Mouse (Mus musculus) stomach, adult 2 months (tissue): ENCODE results near the gene Dpf2. TPM values are rescaled to one million over a fixed set of nuclear protein-coding genes. Genes with fewer than 3 reads are reported as not detected.

ENCODE experiments used
- polyA plus RNA-seq: library from polyadenylated mRNA; depleted of rRNA; stranded (reverse); fragments of >200 nt; gene quantifications from 2 replicates; pipeline ENCODE4 v1.2.3, GENCODE M21; 2012; rRNA removed

The Dpf2 gene
- polyA plus RNA-seq, result 29.4 and 29.7 TPM in 2 replicates

DNA sequence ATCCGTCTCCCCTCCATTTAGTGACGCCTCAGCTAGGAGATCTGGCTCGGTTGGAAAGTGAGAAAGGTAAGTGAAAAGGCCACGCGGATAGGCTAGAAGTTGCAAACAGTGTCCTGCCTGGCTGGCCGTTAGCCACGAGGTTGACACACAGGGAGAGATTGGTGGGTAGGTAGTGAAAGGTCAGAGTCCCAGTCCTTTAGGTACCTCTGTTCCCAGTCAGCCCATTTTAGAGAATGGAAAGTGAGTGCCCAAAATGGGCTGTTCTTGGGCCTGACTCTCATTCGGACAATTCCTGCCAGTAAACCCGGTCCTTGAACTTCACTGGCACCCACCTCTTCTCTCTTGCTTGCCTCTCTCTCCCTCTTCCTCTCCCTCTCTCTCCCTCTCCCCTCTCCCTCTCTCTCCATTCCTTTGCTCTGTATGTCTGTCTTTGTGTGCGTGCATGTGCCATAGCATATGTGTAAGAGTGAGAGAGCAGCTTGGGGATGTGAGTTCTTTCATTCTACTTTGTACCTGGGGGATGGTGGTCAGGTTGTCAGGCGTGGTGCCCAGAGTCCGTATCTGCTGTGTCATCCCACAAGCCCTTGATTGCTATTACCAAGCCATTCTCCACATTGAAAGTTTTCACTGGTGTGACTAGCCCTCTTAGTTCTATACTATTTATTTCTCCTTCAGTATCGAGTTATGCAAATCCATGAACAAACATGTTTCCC lies at the start of gene Dpf2:
Gene Dpf2, minus strand, starts transcription at position 4 of the 713 bp plus-strand sequence.

GRCm38 (mm10) chr19:5924713-5925093 lies 11.9 kb upstream of the Dpf2 start, which contains the start of gene Cdc42ep2:
Gene Cdc42ep2 (minus strand): TSS chr19:5924816.

DNA sequence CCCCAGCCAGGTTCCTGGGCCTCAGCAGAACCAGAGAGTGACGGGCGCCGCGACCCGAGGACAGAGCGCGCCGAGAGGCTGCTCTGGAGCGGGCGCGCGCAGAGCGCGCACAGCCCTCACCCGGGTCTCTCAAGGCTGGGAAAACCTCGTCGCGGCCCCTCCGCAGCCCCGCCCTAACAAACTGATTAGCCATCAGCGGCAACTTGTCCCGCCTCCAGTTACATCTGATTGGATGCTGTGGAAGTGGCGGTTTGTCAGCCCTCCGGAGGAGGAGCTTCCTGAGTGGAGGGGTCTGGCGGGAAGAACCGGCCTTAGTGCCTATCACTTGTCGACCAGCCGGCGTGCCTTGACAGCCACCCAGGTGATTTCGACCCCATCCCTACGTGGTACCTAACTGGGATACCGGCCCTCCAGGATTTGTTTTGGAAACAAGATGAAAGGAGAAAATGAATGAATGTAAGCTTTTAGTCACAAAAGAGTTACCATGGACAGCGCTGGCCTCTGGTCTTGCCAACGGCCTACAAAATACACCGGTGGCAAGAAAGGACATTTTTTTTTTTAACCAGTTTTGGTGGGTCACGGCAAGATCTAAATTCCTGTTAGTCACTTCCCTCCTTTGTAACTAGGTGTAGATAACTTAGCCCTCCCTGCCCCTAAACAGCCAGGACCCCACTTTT lies 18.7 kb downstream of the Dpf2 start, which contains the start of gene Tigd3:
Gene Tigd3, minus strand, starts transcription at position 148 of the 677 bp plus-strand sequence.

DNA sequence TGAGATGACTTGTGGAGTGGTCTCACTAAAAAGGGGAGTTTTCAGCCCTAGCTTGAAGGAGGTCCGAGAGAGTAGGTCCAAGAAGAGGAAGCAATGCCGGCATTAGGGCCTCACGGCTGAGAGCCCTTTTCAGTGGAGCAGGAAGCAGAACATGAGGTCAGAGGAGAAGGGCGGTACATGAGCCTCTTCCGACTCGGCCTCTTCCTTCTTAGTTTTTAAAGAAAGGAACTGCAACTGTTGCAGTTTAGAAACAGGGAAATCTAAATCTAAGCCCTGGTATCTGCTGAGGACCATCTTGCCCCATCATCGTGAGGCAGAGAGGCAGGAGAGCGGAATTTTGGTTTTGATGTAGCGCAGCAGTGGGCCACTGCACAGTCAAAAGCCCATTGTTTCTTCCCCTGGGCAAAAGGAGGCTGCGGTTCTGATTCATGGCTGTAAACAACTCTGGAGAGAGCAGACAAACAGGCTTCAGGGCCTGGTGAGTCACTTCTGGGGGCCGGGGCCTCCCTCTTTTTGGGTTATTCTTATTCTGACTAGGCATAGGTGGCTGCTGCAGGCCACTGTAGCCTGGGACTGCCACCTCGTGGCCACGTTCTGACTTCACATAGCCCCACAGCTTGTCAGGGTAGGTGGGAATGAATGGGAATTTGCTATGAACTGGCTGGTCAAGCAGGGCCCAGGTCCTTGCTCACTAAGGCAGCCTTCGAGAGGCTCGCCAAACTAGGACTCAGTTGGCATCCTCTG lies 35.0 kb downstream of the Dpf2 start, which contains the start of gene Slc25a45:
Gene Slc25a45, plus strand, starts transcription at position 191 of the 744 bp plus-strand sequence.

DNA sequence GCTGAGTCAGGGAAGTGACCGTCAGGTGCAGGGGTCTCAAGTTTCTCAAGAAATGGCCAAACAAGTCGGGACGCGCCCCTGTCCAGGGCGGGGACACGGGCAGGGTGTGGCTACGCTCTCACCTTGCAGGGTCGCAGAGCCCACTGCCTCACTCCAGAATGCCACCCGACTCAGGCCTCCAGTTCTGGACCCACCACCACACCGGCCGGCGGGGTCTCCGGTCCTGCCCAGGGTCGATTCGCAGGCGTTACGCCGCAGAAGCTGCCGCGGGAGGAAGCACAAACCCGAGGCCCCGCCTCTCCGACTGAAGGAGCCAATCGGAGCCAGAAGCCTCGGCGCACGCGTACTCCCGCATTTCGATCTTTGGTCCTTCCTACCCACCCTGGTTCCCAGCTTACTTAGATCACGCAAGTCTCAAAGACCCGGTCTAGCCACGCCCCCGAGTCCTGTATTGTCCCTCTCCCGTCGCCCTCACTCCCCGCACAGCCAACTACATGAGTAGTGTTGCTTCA lies 37.8 kb downstream of the Dpf2 start, which contains the start of gene Frmd8:
Gene Frmd8, minus strand, starts transcription at position 306 of the 512 bp plus-strand sequence.

Other genes with a start within 250 kb of the Dpf2 start
- gene Sipa1, start 249.3 kb downstream of the Dpf2 start, polyA plus RNA-seq, result 17.8 and 23.9 TPM in 2 replicates
- 39.8 and 46.6 TPM in 2 replicates for gene Map3k11, start 224.3 kb downstream of the Dpf2 start, polyA plus RNA-seq
- gene Pcnx3, start 224.1 kb downstream of the Dpf2 start, polyA plus RNA-seq, result 72.3 and 74.8 TPM in 2 replicates
- 5.6 and 9.1 TPM in 2 replicates for gene Kcnk7, start 208.6 kb downstream of the Dpf2 start, polyA plus RNA-seq
- 38.0 and 41.9 TPM in 2 replicates for gene Ehbp1l1, start 186.7 kb downstream of the Dpf2 start, polyA plus RNA-seq
- gene Fam89b, start 183.4 kb downstream of the Dpf2 start, polyA plus RNA-seq, result 90.2 and 136 TPM in 2 replicates
- gene Ltbp3, start 172.1 kb downstream of the Dpf2 start, polyA plus RNA-seq, result 35.8 and 40.4 TPM in 2 replicates
- 40.1 and 44.5 TPM in 2 replicates for gene Scyl1, start 141.6 kb downstream of the Dpf2 start, polyA plus RNA-seq
- 9.3 and 10.0 TPM in 2 replicates for gene Frmd8, start 37.7 kb downstream of the Dpf2 start, polyA plus RNA-seq
- gene Slc25a45, start 35.2 kb downstream of the Dpf2 start, polyA plus RNA-seq, result 9.7 and 9.8 TPM in 2 replicates
- 0.19 and 0.25 TPM in 2 replicates for gene Tigd3, start 18.9 kb downstream of the Dpf2 start, polyA plus RNA-seq
- gene Cdc42ep2, start 11.8 kb upstream of the Dpf2 start, polyA plus RNA-seq, result 7.8 and 8.0 TPM in 2 replicates
- 14.8 and 18.1 TPM in 2 replicates for gene Pola2, start 51.2 kb upstream of the Dpf2 start, polyA plus RNA-seq
- gene Slc22a20, start 73.1 kb upstream of the Dpf2 start, polyA plus RNA-seq, result not detected in 2 replicates
- gene Capn1, start 102.9 kb upstream of the Dpf2 start, polyA plus RNA-seq, result 37.4 and 43.7 TPM in 2 replicates
- gene Syvn1, start 133.6 kb upstream of the Dpf2 start, polyA plus RNA-seq, result 45.0 and 47.3 TPM in 2 replicates
- 5.1 and 5.2 TPM in 2 replicates for gene Mrpl49, start 144.8 kb upstream of the Dpf2 start, polyA plus RNA-seq
- 722 and 1,119 TPM in 2 replicates for gene Fau, start 144.8 kb upstream of the Dpf2 start, polyA plus RNA-seq
- gene Znhit2, start 148.2 kb upstream of the Dpf2 start, polyA plus RNA-seq, result 37.3 and 60.7 TPM in 2 replicates
- 43.1 and 48.4 TPM in 2 replicates for gene Tm7sf2, start 155.4 kb upstream of the Dpf2 start, polyA plus RNA-seq
- gene Vps51, start 164.2 kb upstream of the Dpf2 start, polyA plus RNA-seq, result 34.6 and 34.9 TPM in 2 replicates
- not detected in 2 replicates for gene Tmem262, start 167.0 kb upstream of the Dpf2 start, polyA plus RNA-seq
- gene Gm28374, start 169.2 kb upstream of the Dpf2 start, polyA plus RNA-seq, result 0.10 and 0.34 TPM in 2 replicates
- gene Zfpl1, start 171.9 kb upstream of the Dpf2 start, polyA plus RNA-seq, result 64.7 and 68.1 TPM in 2 replicates
- gene Cdca5, start 172.0 kb upstream of the Dpf2 start, polyA plus RNA-seq, result 0.80 and 1.0 TPM in 2 replicates
- not detected in 2 replicates for gene AC131692.1, start 181.4 kb upstream of the Dpf2 start, polyA plus RNA-seq
- gene Naaladl1, start 192.8 kb upstream of the Dpf2 start, polyA plus RNA-seq, result 0.19 and 0.30 TPM in 2 replicates
- gene Sac3d1, start 205.6 kb upstream of the Dpf2 start, polyA plus RNA-seq, result 24.7 and 40.8 TPM in 2 replicates
- gene Snx15, start 215.3 kb upstream of the Dpf2 start, polyA plus RNA-seq, result 32.0 and 40.7 TPM in 2 replicates
- 7.1 and 7.8 TPM in 2 replicates for gene Batf2, start 228.0 kb upstream of the Dpf2 start, polyA plus RNA-seq
- gene Arl2, start 228.5 kb upstream of the Dpf2 start, polyA plus RNA-seq, result 90.1 and 115 TPM in 2 replicates